In the genomic region with DNA sequence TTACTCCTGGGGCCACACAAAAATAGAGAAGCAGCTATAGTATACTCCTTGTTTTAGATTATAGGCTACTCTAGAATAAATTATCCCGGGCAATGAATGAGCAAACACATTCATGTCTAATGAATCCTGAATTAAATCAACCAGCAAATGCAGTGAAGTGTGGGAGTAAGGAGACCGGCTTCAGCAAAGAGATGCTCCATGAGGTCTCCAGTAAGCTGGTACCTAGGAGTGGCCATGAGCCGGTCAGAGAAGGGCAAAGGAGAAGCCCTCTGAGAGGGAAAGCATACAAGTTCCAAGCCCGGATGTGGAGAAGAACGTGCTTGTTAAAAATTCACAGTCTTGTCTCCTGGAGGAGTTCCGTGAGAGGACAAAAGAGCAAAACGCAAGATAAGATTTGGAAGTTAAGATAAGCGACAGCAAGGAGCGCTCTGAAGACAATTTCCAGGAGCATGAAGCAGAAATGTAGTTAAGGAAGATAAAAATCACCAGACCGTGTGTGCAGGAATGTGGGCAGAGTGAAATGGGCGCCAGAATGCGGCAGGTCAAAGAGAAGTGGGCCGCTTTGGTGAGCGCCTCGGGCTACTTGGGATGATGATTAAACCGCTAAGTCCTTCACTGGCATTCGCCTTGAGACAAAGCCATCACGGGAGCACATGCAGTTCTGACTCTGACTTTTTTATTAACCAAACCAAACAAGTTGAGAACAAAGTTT, we compare ENCODE assay signal across 17 mouse cellular contexts.
DNase-seq lines count a peak whose midpoint lies in the region; ATAC-seq and TF ChIP-seq lines count a peak whose summit lies in the region.
"Had no signal": no experiment of that assay in that cellular context is flagged by ENCODE, and none has a peak within 500 bp of the region (broad histone marks: within the 10 kb centered on the region; RNA-seq: fewer than 3 reads in every experiment).

No protein-coding gene starts in this region.

- H3K9me3 ChIP-seq in lung, postnatal 0 days (ENCODE audit: low read length) = no peaks in the 10 kb centered on the region
- H3K9me3 ChIP-seq in kidney, embryonic 16.5 days (ENCODE audit: low read length) = no peaks in the 10 kb centered on the region
- no peaks in the 10 kb centered on the region for H3K9me3 ChIP-seq in forebrain, postnatal 0 days (ENCODE audit: low read length)
- H3K9me3 ChIP-seq: embryonic facial prominence, embryonic 10.5 days; heart, embryonic 15.5 days; liver, embryonic 12.5 days; midbrain, embryonic 10.5 days had no signal

- no peak overlapping the region for H3K9ac ChIP-seq in lung, postnatal 0 days (replicated peaks; ENCODE audit: low read depth)
- H3K9ac ChIP-seq in kidney, embryonic 16.5 days (replicated peaks; ENCODE audit: low read length) = no peak overlapping the region
- no peak overlapping the region for H3K9ac ChIP-seq in forebrain, postnatal 0 days
- H3K9ac ChIP-seq: heart, embryonic 15.5 days; liver, embryonic 12.5 days had no signal

- no peaks in the 10 kb centered on the region for H3K36me3 ChIP-seq in lung, postnatal 0 days (ENCODE audit: insufficient read depth, low read length)
- H3K36me3 ChIP-seq in kidney, embryonic 16.5 days (ENCODE audit: insufficient read depth, low read length) = no peaks in the 10 kb centered on the region
- no peaks in the 10 kb centered on the region for H3K36me3 ChIP-seq in forebrain, postnatal 0 days (ENCODE audit: insufficient read depth)
- H3K36me3 ChIP-seq: embryonic facial prominence, embryonic 10.5 days; heart, embryonic 15.5 days; liver, embryonic 12.5 days; midbrain, embryonic 10.5 days had no signal

- no peak for TF ChIP-seq EP300 in lung, postnatal 0 days (IDR thresholded peaks at IDR 0.05)

- TF ChIP-seq CTCF in lung, postnatal 0 days (IDR thresholded peaks at IDR 0.05) = no peak
- TF ChIP-seq CTCF in forebrain, postnatal 0 days (IDR thresholded peaks at IDR 0.05; ENCODE audit: low read depth) = no peak

- DNase-seq in lung, postnatal 0 days (ENCODE audit: low spot score) = peak; percentile 7
- no peak for DNase-seq in lung, postnatal 10 days
- peak; percentile 95 for DNase-seq in kidney, adult 11 months
- no peak for DNase-seq in forebrain, postnatal 0 days
- no peak for DNase-seq in spleen, postnatal 36 days (ENCODE audit: low spot score in 2 of 2)
- DNase-seq: cerebellum, adult 11 months; cerebellum, postnatal 36 days; heart, adult 11 months; thymus, postnatal 14 days had no signal

- no peak overlapping the region for H3K4me3 ChIP-seq in lung, postnatal 0 days (ENCODE audit: low read depth, low read length)
- no peak overlapping the region for H3K4me3 ChIP-seq in kidney, embryonic 16.5 days (ENCODE audit: low read length)
- no peak overlapping the region for H3K4me3 ChIP-seq in forebrain, postnatal 0 days (ENCODE audit: low read depth, low read length)
- H3K4me3 ChIP-seq: embryonic facial prominence, embryonic 10.5 days; erythroblast, embryonic 14.5 days; heart, embryonic 15.5 days; liver, embryonic 12.5 days; midbrain, embryonic 10.5 days had no signal

- 46% methylated on average over 18 of the region's 18 CpGs for whole genome bisulfite sequencing in lung, postnatal 0 days
- 50% methylated on average over 18 of the region's 18 CpGs for WGBS in kidney, embryonic 16.5 days
- WGBS in forebrain, postnatal 0 days = 82% methylated on average over 18 of the region's 18 CpGs

- H3K27me3 ChIP-seq in lung, postnatal 0 days (replicated peaks; ENCODE audit: insufficient read depth, low read length) = no peaks in the 10 kb centered on the region
- H3K27me3 ChIP-seq in kidney, embryonic 16.5 days (ENCODE audit: insufficient read depth, low read length) = no peaks in the 10 kb centered on the region
- H3K27me3 ChIP-seq in forebrain, postnatal 0 days (ENCODE audit: insufficient read depth, low read length) = no peaks in the 10 kb centered on the region
- H3K27me3 ChIP-seq: heart, embryonic 15.5 days; liver, embryonic 12.5 days had no signal

- no peak overlapping the region; the same call in 1 of the 2 replicates for H3K4me2 ChIP-seq in lung, postnatal 0 days (replicated peaks; ENCODE audit: low read depth, low read length)
- peak overlapping the region; percentile 17; the same call in 1 of the 2 replicates for H3K4me2 ChIP-seq in kidney, embryonic 16.5 days (replicated peaks; ENCODE audit: low read depth, low read length)
- H3K4me2 ChIP-seq in forebrain, postnatal 0 days (ENCODE audit: low read depth) = no peak overlapping the region
- H3K4me2 ChIP-seq: heart, embryonic 15.5 days; liver, embryonic 12.5 days had no signal

- H3K27ac ChIP-seq in lung, postnatal 0 days (ENCODE audit: low read length) = no peak overlapping the region
- H3K27ac ChIP-seq in kidney, embryonic 16.5 days (ENCODE audit: low read length) = peak overlapping the region; percentile 87
- no peak overlapping the region for H3K27ac ChIP-seq in forebrain, postnatal 0 days (ENCODE audit: low read depth, low read length)
- H3K27ac ChIP-seq: embryonic facial prominence, embryonic 10.5 days; heart, embryonic 15.5 days; liver, embryonic 12.5 days; midbrain, embryonic 10.5 days had no signal

- no peak for ATAC-seq in lung, postnatal 0 days
- peak; percentile 96 for ATAC-seq in kidney, embryonic 16.5 days (ENCODE audit: low FRiP score, low TSS enrichment)
- ATAC-seq in forebrain, postnatal 0 days = no peak
- no peak for ATAC-seq in erythroblast, adult 5-6 weeks (replicated peaks; ENCODE audit: low FRiP score, poor library complexity, severe bottlenecking)
- ATAC-seq: forebrain, embryonic 14.5 days; liver, embryonic 12.5 days had no signal

- H3K4me1 ChIP-seq in lung, postnatal 0 days (ENCODE audit: insufficient read depth, low read depth, low read length) = no peaks in the 10 kb centered on the region
- no peaks in the 10 kb centered on the region for H3K4me1 ChIP-seq in kidney, embryonic 16.5 days (ENCODE audit: insufficient read depth, low read length)
- H3K4me1 ChIP-seq in forebrain, postnatal 0 days (ENCODE audit: insufficient read depth) = no peaks in the 10 kb centered on the region
- H3K4me1 ChIP-seq: embryonic facial prominence, embryonic 10.5 days; liver, embryonic 12.5 days; midbrain, embryonic 10.5 days had no signal

Comparison
In these comparisons a context has a peak if more than half of its experiments do, and no peak if none do; other contexts are left out.
1. DNase-seq: peak in lung, postnatal 0 days (single experiment) and kidney, adult 11 months (single experiment); none in lung, postnatal 10 days (single experiment), forebrain, postnatal 0 days (single experiment) and spleen, postnatal 36 days (0 of 2).